1 mouse cellular context compared by ENCODE assay signal in genomic region chr4:126109613-126110373, GRCm38 (mm10).
TF ChIP-seq lines count a peak whose summit lies in the region.

No protein-coding gene starts in this region.

TF ChIP-seq in MEL, 35 proteins besides CTCF, POLR2A, EP300 and RAD21:
- TF ChIP-seq MYB (IDR thresholded peaks at IDR 0.05; ENCODE audit: low read depth, low read length) (no peak), BHLHE40 (IDR thresholded peaks at IDR 0.05; ENCODE audit: borderline replicate concordance, low read depth, low read length) (no peak), TCF12 (IDR thresholded peaks at IDR 0.05; ENCODE audit: low read depth, low read length) (no peak), MAX (IDR thresholded peaks at IDR 0.05; ENCODE audit: low read length) (0 out of 2 replicates have a peak, but pooled peaks have one; percentile 5), KAT2A (conservative IDR thresholded peaks at IDR 0.05; ENCODE audit: low read depth, low read length) (no peak), USF1 (IDR thresholded peaks at IDR 0.05; ENCODE audit: low read depth, low read length) (0 out of 2 replicates have a peak, but pooled peaks have one; percentile 27), SMC3 (IDR thresholded peaks at IDR 0.05; ENCODE audit: low read depth, low read length) (no peak), ZMIZ1 (IDR thresholded peaks at IDR 0.05; ENCODE audit: low read depth, low read length) (no peak), NELFE (IDR thresholded peaks at IDR 0.05; ENCODE audit: low read depth, low read length) (0 out of 2 replicates have a peak, but pooled peaks have one; percentile 24), ZNF384 (IDR thresholded peaks at IDR 0.05; ENCODE audit: low read depth, low read length) (no peak), E2F4 (IDR thresholded peaks at IDR 0.05; ENCODE audit: borderline replicate concordance, low read depth, low read length) (no peak), ZC3H11A (IDR thresholded peaks at IDR 0.05; ENCODE audit: low read depth, low read length) (no peak), NRF1 (IDR thresholded peaks at IDR 0.05; ENCODE audit: insufficient read depth, low read depth, low read length, poor library complexity, severe bottlenecking) (no peak), MAZ (IDR thresholded peaks at IDR 0.05; ENCODE audit: low read depth, low read length) (no peak), POLR2AphosphoS2 (IDR thresholded peaks at IDR 0.05; ENCODE audit: low read length) (no peak), TBP (IDR thresholded peaks at IDR 0.05; ENCODE audit: low read depth, low read length) (no peak), MXI1 (IDR thresholded peaks at IDR 0.05; ENCODE audit: low read depth, low read length) (no peak), JUND (IDR thresholded peaks at IDR 0.05; ENCODE audit: low read depth, low read length) (no peak), MAFK (IDR thresholded peaks at IDR 0.05; ENCODE audit: borderline replicate concordance, low read depth, low read length) (no peak), UBTF (IDR thresholded peaks at IDR 0.05; ENCODE audit: borderline replicate concordance, insufficient read depth, low read depth, low read length) (no peak), POLR2AphosphoS5 (IDR thresholded peaks at IDR 0.05; ENCODE audit: borderline replicate concordance, low read depth, low read length) (no peak), SIN3A (IDR thresholded peaks at IDR 0.05; ENCODE audit: low read length) (no peak), GATA1 (IDR thresholded peaks at IDR 0.05; ENCODE audit: low read depth, low read length) (peak; percentile 1; the same call in 1 of the 2 replicates)
